In genomic region chr12:36241171-36241570, GRCm38 (mm10) we compare ENCODE assay signal across 19 mouse cellular contexts. TPM values are rescaled to one million over a fixed set of nuclear protein-coding genes. Genes with fewer than 3 reads are reported as not detected.
"Had no signal": no experiment of that assay in that cellular context is flagged by ENCODE, and none has a peak within 500 bp of the region (broad histone marks: within the 10 kb centered on the region; RNA-seq: fewer than 3 reads in every experiment).

No protein-coding gene starts in this region.

- H3K4me1 ChIP-seq: limb, embryonic 12.5 days; liver, embryonic 13.5 days; lung, embryonic 15.5 days; midbrain, embryonic 12.5 days had no signal

- H3K27ac ChIP-seq: layer of hippocampus, adult 2 months; limb, embryonic 12.5 days; liver, embryonic 13.5 days; lung, embryonic 15.5 days; macrophage; midbrain, embryonic 12.5 days; stomach, postnatal 0 days had no signal

- H3K36me3 ChIP-seq: limb, embryonic 12.5 days; liver, embryonic 13.5 days; lung, embryonic 15.5 days; midbrain, embryonic 12.5 days had no signal

- H3K9me3 ChIP-seq: limb, embryonic 12.5 days; liver, embryonic 13.5 days; lung, embryonic 15.5 days; megakaryocyte, embryonic 14.5 days; midbrain, embryonic 12.5 days had no signal

- ATAC-seq: liver, postnatal 0 days had no signal

- H3K4me2 ChIP-seq: limb, embryonic 12.5 days; liver, embryonic 13.5 days; lung, embryonic 15.5 days; midbrain, embryonic 12.5 days had no signal

- H3K9ac ChIP-seq: limb, embryonic 12.5 days; liver, embryonic 13.5 days; liver, postnatal 0 days; lung, embryonic 15.5 days; midbrain, embryonic 12.5 days had no signal

- H3K27me3 ChIP-seq: limb, embryonic 12.5 days; liver, embryonic 13.5 days; lung, embryonic 15.5 days; megakaryocyte, embryonic 14.5 days; midbrain, embryonic 12.5 days had no signal

- DNase-seq: kidney, postnatal 10 days; kidney, postnatal 4 days; liver; liver, embryonic 13.5 days; liver, postnatal 0 days; lung, postnatal 14 days; right cerebral cortex, adult 18-20 months; thymus, postnatal 14 days had no signal

- H3K4me3 ChIP-seq: layer of hippocampus, adult 2 months; limb, embryonic 12.5 days; liver, embryonic 13.5 days; lung, embryonic 15.5 days; megakaryocyte, embryonic 14.5 days; midbrain, embryonic 12.5 days had no signal

RNA-seq across cellular contexts. Expression of gene Lrrc72, which starts 12.0 kb away (rescaled TPM):
- total RNA-seq: layer of hippocampus, adult 2 months; layer of hippocampus, postnatal 10 days; left cerebral cortex, postnatal 36 days; midbrain, postnatal 0 days had no signal
- polyA plus RNA-seq: limb, embryonic 12.5 days; liver, embryonic 13.5 days; liver, postnatal 0 days; lung, embryonic 15.5 days; macrophage; midbrain, embryonic 12.5 days; midbrain, postnatal 0 days; neural tube, embryonic 14.5 days; stomach, postnatal 0 days had no signal
